Mouse (Mus musculus): ENCODE measurements at regions not wholly inside any gene's neighbourhood (a gene's known extent, or its start where the extent isn't known, plus 50 kb on each side); places are given as distances from the start of the nearest gene placed in this dataset.

DNA sequence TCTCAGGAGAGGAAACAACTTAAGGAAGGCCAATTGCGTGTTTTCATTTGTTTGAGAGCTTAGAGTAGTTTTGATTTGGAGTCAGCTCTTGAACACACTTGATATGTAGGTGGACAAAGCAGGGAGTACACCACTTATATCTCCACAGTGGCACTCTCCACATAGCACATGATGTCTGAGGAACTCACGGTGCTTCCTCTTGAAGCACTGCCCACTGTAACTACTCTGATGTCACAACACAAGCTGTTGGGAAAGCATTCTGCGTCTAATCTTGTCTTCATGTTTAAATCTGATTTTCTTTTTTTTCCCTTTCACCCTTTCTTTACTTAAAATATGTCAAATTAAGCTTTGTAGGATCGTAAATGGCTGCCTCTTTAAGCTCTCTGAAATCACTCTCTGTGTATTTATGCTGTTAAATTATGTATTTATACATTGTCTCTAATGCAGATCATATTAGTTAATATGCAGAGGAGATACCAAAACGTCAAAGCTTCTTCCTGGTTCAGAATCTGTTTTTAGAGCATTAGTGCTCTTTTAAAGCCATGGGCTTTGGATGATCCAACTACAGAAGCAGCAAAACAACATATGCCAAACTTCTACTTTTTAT lies 442.4 kb upstream of the Arglu1 start:
- no peak for TF ChIP-seq CTCF (IDR thresholded peaks at IDR 0.05; ENCODE audit: low read depth)
- no peak for TF ChIP-seq EP300 (IDR thresholded peaks at IDR 0.05; ENCODE audit: low read depth)
